Mouse (Mus musculus) heart, postnatal 36 days (tissue): ENCODE results near the gene Rxfp1. TPM values are rescaled to one million over a fixed set of nuclear protein-coding genes. Genes with fewer than 3 reads are reported as not detected.

Experiments
- DNase-seq, 2 experiments: peaks; one replicate each; pipeline ENCODE4 v3.0.0; 2021 to 2022
- intact Hi-C: fragments of 180-260 bp; cut with DNase I; formaldehyde crosslinking; loops from one replicate; pipeline ENCODE4 v1.15.1; 2025
- total RNA-seq, 2 experiments: library from RNA; stranded (reverse); gene quantifications; 2 replicates each; pipeline ENCODE4 v1.2.3; 2021

Rxfp1 gene
- total RNA-seq, 2 experiments from 2014 or later = 1.4 to 2.1 TPM

GRCm38 (mm10) chr3:79674641-79675040, 63.0 kb downstream of the Rxfp1 start:
- intact Hi-C loops = no loop called here
- DNase-seq = no peak

DNA sequence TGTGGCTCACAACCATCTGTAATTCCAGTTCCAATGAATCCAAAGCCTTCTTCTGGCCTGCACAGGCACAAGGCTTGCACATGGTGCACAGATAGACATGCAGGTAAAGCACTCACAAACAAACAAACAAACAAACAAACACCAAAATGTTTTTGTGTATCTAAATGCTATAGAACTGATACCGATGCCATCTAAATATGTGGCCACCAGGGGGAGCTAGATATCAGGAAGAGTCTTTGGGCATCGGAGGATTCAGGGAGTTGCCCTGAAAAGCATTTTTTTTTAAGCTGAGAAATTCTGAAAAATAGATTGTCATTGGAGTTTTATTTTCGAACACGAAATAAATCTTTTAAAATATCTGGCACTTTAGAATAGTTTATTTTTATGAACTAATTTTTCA, 64.6 kb downstream of the Rxfp1 start:
- peak; percentile 51 to 68 for DNase-seq
- intact Hi-C loops = loop anchor here (1.0 kb wide), 2 partner anchors 71 to 136 kb away; no protein-coding TSS in a partner anchor

GRCm38 (mm10) chr3:79672188-79672587, 65.5 kb downstream of the Rxfp1 start:
- intact Hi-C loops = no loop called here
- no peak for DNase-seq

DNA sequence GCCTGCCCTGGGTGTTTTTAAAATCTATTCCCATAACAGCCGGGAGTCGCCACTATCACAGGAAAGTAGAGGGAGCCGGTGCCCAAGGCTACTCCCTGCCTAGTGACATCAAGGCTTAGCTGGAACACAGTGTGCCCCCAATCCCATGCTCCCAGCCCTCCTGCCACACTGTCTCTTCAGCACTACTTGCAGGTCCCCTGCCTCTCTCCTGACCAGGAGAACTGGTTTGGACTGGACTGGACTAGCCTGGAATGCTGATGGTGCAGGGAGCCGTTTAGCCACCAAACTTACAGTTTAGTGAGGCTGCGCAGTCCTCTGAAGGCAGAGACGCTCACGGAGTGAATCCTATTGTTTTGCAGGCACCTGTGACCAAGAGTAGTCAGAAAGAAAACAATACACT, 67.1 kb downstream of the Rxfp1 start:
- no peak for DNase-seq
- intact Hi-C loops = no loop called here

- intact Hi-C loops = loop anchor here (2.0 kb wide), 1 partner anchor 144 kb away; no protein-coding TSS in a partner anchor
- DNase-seq = peak; percentile 30 to 39
Measured at GRCm38 (mm10) chr3:79664787-79665408, 72.8 kb downstream of the Rxfp1 start.

DNA sequence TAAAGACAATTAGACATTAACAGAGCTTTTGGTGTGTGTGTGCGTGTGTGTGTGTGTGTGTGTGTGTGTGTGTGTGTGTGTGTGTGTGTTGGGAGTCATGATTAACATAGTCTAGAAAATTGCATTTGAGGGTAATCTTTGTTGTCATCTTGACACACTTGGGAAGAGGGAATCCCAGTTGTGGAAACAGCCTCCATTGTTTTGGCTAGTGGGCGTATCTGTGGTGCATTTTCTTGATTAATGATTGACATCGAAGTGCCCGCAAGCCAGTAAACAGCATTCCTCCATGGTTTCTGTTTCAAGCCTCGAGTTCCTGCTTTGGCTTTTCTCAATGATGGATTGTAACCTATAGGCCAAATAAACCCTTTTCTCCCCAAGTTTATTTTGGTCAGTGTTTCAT, 81.0 kb downstream of the Rxfp1 start:
- intact Hi-C loops = no loop called here
- DNase-seq = no peak

GRCm38 (mm10) chr3:79652129-79652528, 85.6 kb downstream of the Rxfp1 start:
- DNase-seq = no peak
- intact Hi-C loops = no loop called here

DNA sequence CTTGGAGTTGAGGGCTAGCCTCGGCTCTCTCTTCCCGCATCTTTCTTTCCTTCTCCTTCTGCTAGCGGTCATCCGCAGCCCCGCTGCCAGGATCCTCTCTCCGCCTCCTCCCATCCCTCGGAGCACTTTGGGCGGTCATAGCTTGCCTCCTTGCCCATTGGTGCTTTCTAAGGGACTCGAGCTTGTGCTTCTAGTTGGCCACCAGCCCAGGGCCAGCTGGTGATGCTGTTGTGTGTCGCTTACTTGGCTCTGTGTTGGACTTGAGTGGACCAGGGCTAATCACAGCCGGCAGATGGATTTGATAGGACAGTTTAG, 108.3 kb downstream of the Rxfp1 start, which contains the start of gene Etfdh:
Gene Etfdh, minus strand, starts transcription at position 85 of the 315 bp plus-strand sequence.
- DNase-seq = peak in 1 of 2 experiments; percentile 61
- intact Hi-C loops = no loop called here

- intact Hi-C loops = no loop called here
- DNase-seq = peak; percentile 91 to 92
Measured at GRCm38 (mm10) chr3:79628561-79629415, 108.9 kb downstream of the Rxfp1 start, which contains the start of gene 4930579G24Rik. 4930579G24Rik (plus strand) TSS chr3:79629079.

GRCm38 (mm10) chr3:79628182-79628560, 109.5 kb downstream of the Rxfp1 start:
- DNase-seq = no peak

GRCm38 (mm10) chr3:79627484-79628181, 110.0 kb downstream of the Rxfp1 start:
- DNase-seq = no peak
- intact Hi-C loops = no loop called here

More at GRCm38 (mm10) chr3:79628182-79628560, 109.5 kb downstream of the Rxfp1 start:
- intact Hi-C loops = no loop called here

DNA sequence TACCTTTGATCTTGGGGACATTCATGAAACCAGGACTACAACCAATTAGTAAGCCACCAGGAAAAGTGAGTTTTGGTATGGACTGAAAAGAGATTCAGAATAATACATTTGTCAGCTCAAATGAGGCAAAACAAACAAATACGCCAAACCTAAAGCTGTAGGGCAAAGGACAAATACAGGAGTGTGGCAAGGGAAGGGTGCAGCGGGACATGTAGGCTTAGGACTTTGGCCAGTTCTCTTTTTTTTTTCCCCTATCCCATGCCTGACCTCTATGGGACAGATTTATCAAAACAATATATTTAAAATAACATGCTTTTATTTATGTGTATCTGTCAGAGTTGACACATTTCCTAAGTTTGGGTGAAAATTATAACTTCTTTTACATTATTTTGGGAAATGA, 127.8 kb downstream of the Rxfp1 start:
- DNase-seq = no peak
- intact Hi-C loops = no loop called here

DNA sequence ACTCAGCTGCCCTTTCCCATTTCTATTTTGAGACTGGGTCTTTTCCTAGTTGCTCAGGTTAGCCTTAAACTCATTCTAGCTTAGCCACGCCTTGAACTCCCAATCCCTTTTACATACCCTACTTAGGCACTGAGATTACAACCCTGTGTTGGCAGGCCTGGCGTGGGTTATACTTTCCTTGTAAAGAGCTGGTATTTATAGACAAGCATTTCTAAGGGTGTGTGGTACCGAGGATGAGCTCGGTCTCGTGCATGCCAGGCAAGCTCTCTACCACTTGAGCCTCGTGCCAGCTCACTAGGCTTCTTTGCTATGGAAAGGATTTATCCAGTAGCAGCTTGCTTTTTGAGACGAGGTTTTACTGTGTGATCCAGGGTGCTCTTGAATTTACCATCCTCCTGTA, 142.2 kb downstream of the Rxfp1 start:
- intact Hi-C loops = no loop called here
- no peak for DNase-seq

GRCm38 (mm10) chr3:79591793-79592471, 145.7 kb downstream of the Rxfp1 start:
- intact Hi-C loops = no loop called here
- DNase-seq = no peak

Other genes with a start within 250 kb of the Rxfp1 start
- gene Fnip2, start 170.1 kb downstream of the Rxfp1 start, total RNA-seq = 10 to 100 TPM; 13.8 to 20.3 TPM
- 10 to 100 TPM; 37.6 to 39.4 TPM for gene Ppid, start 146.5 kb downstream of the Rxfp1 start, total RNA-seq
- 1 to 10 TPM; 2.2 to 2.6 TPM for gene 4930579G24Rik, start 108.8 kb downstream of the Rxfp1 start, total RNA-seq
- gene Etfdh, start 108.4 kb downstream of the Rxfp1 start, total RNA-seq = 100 to 1,000 TPM; 564 to 620 TPM
- 10 to 100 TPM; 12.2 to 13.4 TPM for gene Tmem144, start 114.9 kb upstream of the Rxfp1 start, total RNA-seq
- gene Fam198b, start 146.7 kb upstream of the Rxfp1 start, total RNA-seq = 10 to 100 TPM; 18.5 to 19.7 TPM